Mouse (Mus musculus): Measurements from ENCODE around the gene Gm42517. TPM values are rescaled to one million over a fixed set of nuclear protein-coding genes. Genes with fewer than 3 reads are reported as not detected.
A peak's percentile ranks its signal among the peaks of the same experiment; 100 is the strongest.

Gm42517 gene
- polyA plus RNA-seq (2012; rRNA removed), result 0.59 and 0.95 TPM in 2 replicates

- Histone ChIP-seq H3K4me3 (ENCODE audit: insufficient read depth, low read depth, low read length) (peak within 1 kb of the TSS; percentile 57), H3K27ac (ENCODE audit: insufficient read depth, low read depth, low read length) (no peak within 1 kb of the TSS), H3K27me3 (replicated peaks; ENCODE audit: control insufficient read depth, insufficient read depth, low read length) (peaks cover 3% of the 10 kb centered on the region; the same call in 1 of the 2 replicates), H3K4me1 (ENCODE audit: control insufficient read depth, insufficient read depth, low read length) (peaks cover 3% of the 10 kb centered on the region; the same call in 1 of the 2 replicates), H3K36me3 (ENCODE audit: control insufficient read depth, insufficient read depth, low read length) (no peaks in the 10 kb centered on the region)
- 1% methylated on average over 34 of the region's 36 CpGs for whole genome bisulfite sequencing
- DNase-seq, result no peak
- TF ChIP-seq POLR2A (IDR thresholded peaks at IDR 0.05; ENCODE audit: low read depth, low read length) (no peak), CTCF (conservative IDR thresholded peaks at IDR 0.05; ENCODE audit: insufficient read depth, insufficient read length, low read depth, low read length) (no peak)
Observed at GRCm38 (mm10) chr5:108367871-108368332, at the start of gene Gm42517. Gene Gm42517, minus strand, starts transcription at chr5:108367922.

DNA sequence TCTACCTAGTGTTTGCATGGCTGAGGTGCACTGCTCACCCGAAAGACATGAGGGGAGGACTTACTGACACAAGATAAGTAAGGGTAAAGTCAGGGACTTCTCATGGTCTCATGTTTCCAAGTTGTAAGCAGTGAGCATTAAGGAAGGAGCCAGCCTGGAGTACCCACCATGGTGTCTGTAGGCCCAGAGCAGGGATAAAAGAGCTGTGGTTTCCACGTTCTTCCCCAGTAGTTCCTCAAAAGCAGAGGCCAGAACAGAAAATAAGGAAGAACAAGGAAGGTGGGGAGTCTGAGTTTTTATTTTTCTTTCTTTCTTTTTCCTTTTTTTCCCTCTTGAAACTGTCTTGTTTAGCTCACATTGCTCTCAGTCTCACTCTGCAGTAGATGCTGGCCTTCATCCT, 47.0 kb upstream of the Gm42517 start:
- DNase-seq, result no peak
- H3K4me3 ChIP-seq (ENCODE audit: insufficient read depth, low read depth, low read length), result no peak overlapping the region
- H3K36me3 ChIP-seq (ENCODE audit: control insufficient read depth, insufficient read depth, low read length), result no peaks in the 10 kb centered on the region
- no peak overlapping the region for H3K27ac ChIP-seq (ENCODE audit: insufficient read depth, low read depth, low read length)
- TF ChIP-seq CTCF (conservative IDR thresholded peaks at IDR 0.05; ENCODE audit: insufficient read depth, insufficient read length, low read depth, low read length) (no peak), POLR2A (IDR thresholded peaks at IDR 0.05; ENCODE audit: low read depth, low read length) (no peak)
- no peaks in the 10 kb centered on the region for H3K27me3 ChIP-seq (replicated peaks; ENCODE audit: control insufficient read depth, insufficient read depth, low read length)
- no peaks in the 10 kb centered on the region for H3K4me1 ChIP-seq (ENCODE audit: control insufficient read depth, insufficient read depth, low read length)
- 72% methylated on average over 2 of the region's 2 CpGs for WGBS

DNA sequence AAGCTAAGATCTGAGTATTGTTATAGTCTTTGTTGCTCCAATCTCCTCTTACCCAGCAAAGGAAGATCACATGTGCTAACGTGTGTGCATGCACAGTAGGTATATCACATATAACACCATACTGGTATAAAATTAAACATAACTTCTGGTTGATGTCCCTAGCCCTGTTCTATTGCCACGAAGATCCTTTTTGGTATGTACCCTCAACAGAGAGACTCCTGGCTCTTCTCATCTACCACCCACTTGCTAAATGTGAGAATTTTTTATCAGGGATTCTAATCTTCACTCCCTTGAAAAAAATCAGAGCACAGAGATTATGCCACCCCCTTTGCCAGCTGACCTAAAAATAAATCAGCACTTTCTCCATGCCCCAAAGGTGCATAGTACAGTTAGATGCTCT, 39.3 kb upstream of the Gm42517 start:
- Histone ChIP-seq H3K4me1 (ENCODE audit: control insufficient read depth, insufficient read depth, low read length) (no peaks in the 10 kb centered on the region), H3K27ac (ENCODE audit: insufficient read depth, low read depth, low read length) (no peak overlapping the region), H3K4me3 (ENCODE audit: insufficient read depth, low read depth, low read length) (no peak overlapping the region), H3K36me3 (ENCODE audit: control insufficient read depth, insufficient read depth, low read length) (no peaks in the 10 kb centered on the region), H3K27me3 (replicated peaks; ENCODE audit: control insufficient read depth, insufficient read depth, low read length) (no peaks in the 10 kb centered on the region)
- DNase-seq, result no peak
- TF ChIP-seq POLR2A (IDR thresholded peaks at IDR 0.05; ENCODE audit: low read depth, low read length), result no peak
- 70% methylated on average over 2 of the region's 2 CpGs for WGBS

DNA sequence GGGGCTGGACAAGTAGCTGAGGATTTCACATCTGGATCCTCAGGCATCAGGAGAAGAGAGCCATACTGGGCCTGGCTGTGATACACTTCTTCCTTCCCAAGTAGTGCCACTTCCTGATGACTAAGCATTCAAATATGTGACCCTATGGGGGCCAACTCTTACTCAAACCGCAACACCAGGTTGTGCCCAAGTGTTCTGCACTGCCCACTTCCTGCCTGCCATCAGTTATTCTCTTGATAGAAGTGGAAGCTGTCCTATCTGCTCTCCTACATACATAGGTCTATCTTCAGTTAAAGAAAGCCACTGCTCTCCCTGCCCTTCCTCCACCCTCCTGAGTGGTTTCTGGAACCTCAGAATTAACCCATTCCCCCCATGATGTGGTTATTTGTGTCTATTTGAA, 37.7 kb upstream of the Gm42517 start:
- Histone ChIP-seq H3K27me3 (replicated peaks; ENCODE audit: control insufficient read depth, insufficient read depth, low read length) (no peaks in the 10 kb centered on the region), H3K4me3 (ENCODE audit: insufficient read depth, low read depth, low read length) (no peak overlapping the region), H3K36me3 (ENCODE audit: control insufficient read depth, insufficient read depth, low read length) (no peaks in the 10 kb centered on the region), H3K4me1 (ENCODE audit: control insufficient read depth, insufficient read depth, low read length) (no peaks in the 10 kb centered on the region), H3K27ac (ENCODE audit: insufficient read depth, low read depth, low read length) (no peak overlapping the region)
- TF ChIP-seq POLR2A (IDR thresholded peaks at IDR 0.05; ENCODE audit: low read depth, low read length), result no peak
- DNase-seq, result no peak
- 42% methylated on average over 1 of the region's 1 CpGs for WGBS

DNA sequence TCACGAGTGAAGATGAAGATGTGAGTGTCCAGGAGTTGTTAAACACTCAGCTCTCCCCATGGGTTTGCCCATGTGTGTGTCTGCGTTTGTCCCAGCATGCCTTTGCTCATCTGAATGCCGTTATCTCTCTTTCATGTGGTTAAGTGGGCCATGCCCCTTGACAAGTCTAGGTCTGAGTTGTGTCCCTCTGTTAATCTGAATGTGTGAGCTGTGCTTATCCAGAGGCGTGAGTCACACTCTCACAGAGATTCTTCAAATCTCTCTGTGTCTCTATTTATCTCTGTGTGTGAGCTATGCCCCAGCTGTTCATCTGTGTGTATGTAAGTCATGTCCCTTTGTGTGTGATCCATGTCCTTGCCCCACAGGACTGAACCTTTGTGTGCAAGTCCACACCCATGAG, 35.7 kb upstream of the Gm42517 start:
- Histone ChIP-seq H3K4me1 (ENCODE audit: control insufficient read depth, insufficient read depth, low read length) (no peaks in the 10 kb centered on the region), H3K27me3 (replicated peaks; ENCODE audit: control insufficient read depth, insufficient read depth, low read length) (no peaks in the 10 kb centered on the region), H3K4me3 (ENCODE audit: insufficient read depth, low read depth, low read length) (no peak overlapping the region), H3K36me3 (ENCODE audit: control insufficient read depth, insufficient read depth, low read length) (no peaks in the 10 kb centered on the region), H3K27ac (ENCODE audit: insufficient read depth, low read depth, low read length) (no peak overlapping the region)
- TF ChIP-seq CTCF (conservative IDR thresholded peaks at IDR 0.05; ENCODE audit: insufficient read depth, insufficient read length, low read depth, low read length), result no peak
- no peak for TF ChIP-seq POLR2A (IDR thresholded peaks at IDR 0.05; ENCODE audit: low read depth, low read length)
- 77% methylated on average over 4 of the region's 4 CpGs for WGBS
- DNase-seq, result no peak

GRCm38 (mm10) chr5:108389744-108390143, 22.0 kb upstream of the Gm42517 start:
- TF ChIP-seq CTCF (conservative IDR thresholded peaks at IDR 0.05; ENCODE audit: insufficient read depth, insufficient read length, low read depth, low read length), result no peak
- no peak for TF ChIP-seq POLR2A (IDR thresholded peaks at IDR 0.05; ENCODE audit: low read depth, low read length)
- WGBS, result 63% methylated on average over 3 of the region's 3 CpGs

GRCm38 (mm10) chr5:108388201-108388600, 20.5 kb upstream of the Gm42517 start, which contains the start of gene Pde6b:
Gene Pde6b, plus strand, starts transcription at chr5:108388391.
- Histone ChIP-seq H3K4me3 (ENCODE audit: insufficient read depth, low read depth, low read length) (no peak within 1 kb of the TSS), H3K36me3 (ENCODE audit: control insufficient read depth, insufficient read depth, low read length) (no peaks in the 10 kb centered on the region), H3K4me1 (ENCODE audit: control insufficient read depth, insufficient read depth, low read length) (no peaks in the 10 kb centered on the region), H3K27me3 (replicated peaks; ENCODE audit: control insufficient read depth, insufficient read depth, low read length) (no peaks in the 10 kb centered on the region), H3K27ac (ENCODE audit: insufficient read depth, low read depth, low read length) (no peak within 1 kb of the TSS)
- DNase-seq, result no peak
- no peak for TF ChIP-seq POLR2A (IDR thresholded peaks at IDR 0.05; ENCODE audit: low read depth, low read length)
- 80% methylated on average over 7 of the region's 7 CpGs for WGBS

More at GRCm38 (mm10) chr5:108389744-108390143, 22.0 kb upstream of the Gm42517 start:
- no peaks in the 10 kb centered on the region for H3K27me3 ChIP-seq (replicated peaks; ENCODE audit: control insufficient read depth, insufficient read depth, low read length)
- H3K27ac ChIP-seq (ENCODE audit: insufficient read depth, low read depth, low read length), result no peak overlapping the region
- no peaks in the 10 kb centered on the region for H3K4me1 ChIP-seq (ENCODE audit: control insufficient read depth, insufficient read depth, low read length)
- no peak overlapping the region for H3K4me3 ChIP-seq (ENCODE audit: insufficient read depth, low read depth, low read length)
- no peaks in the 10 kb centered on the region for H3K36me3 ChIP-seq (ENCODE audit: control insufficient read depth, insufficient read depth, low read length)
- DNase-seq, result no peak

GRCm38 (mm10) chr5:108386449-108386848, 18.7 kb upstream of the Gm42517 start:
- 65% methylated on average over 4 of the region's 4 CpGs for WGBS
- no peak overlapping the region for H3K4me3 ChIP-seq (ENCODE audit: insufficient read depth, low read depth, low read length)
- no peaks in the 10 kb centered on the region for H3K27me3 ChIP-seq (replicated peaks; ENCODE audit: control insufficient read depth, insufficient read depth, low read length)
- no peaks in the 10 kb centered on the region for H3K4me1 ChIP-seq (ENCODE audit: control insufficient read depth, insufficient read depth, low read length)
- no peaks in the 10 kb centered on the region for H3K36me3 ChIP-seq (ENCODE audit: control insufficient read depth, insufficient read depth, low read length)
- DNase-seq, result no peak
- H3K27ac ChIP-seq (ENCODE audit: insufficient read depth, low read depth, low read length), result no peak overlapping the region
- no peak for TF ChIP-seq CTCF (conservative IDR thresholded peaks at IDR 0.05; ENCODE audit: insufficient read depth, insufficient read length, low read depth, low read length)
- no peak for TF ChIP-seq POLR2A (IDR thresholded peaks at IDR 0.05; ENCODE audit: low read depth, low read length)
